In genomic region chr8:86902656-86903055, GRCm38 (mm10) we compare ENCODE assay signal across 14 mouse cellular contexts. TPM values are rescaled to one million over a fixed set of nuclear protein-coding genes. Genes with fewer than 3 reads are reported as not detected.
DNase-seq lines count a peak whose midpoint lies in the region; ATAC-seq and TF ChIP-seq lines count a peak whose summit lies in the region.
"Had no signal": no experiment of that assay in that cellular context is flagged by ENCODE, and none has a peak within 500 bp of the region (broad histone marks: within the 10 kb centered on the region; RNA-seq: fewer than 3 reads in every experiment).

No protein-coding gene starts in this region.

- no peak for ATAC-seq in midbrain, embryonic 11.5 days (ENCODE audit: low FRiP score)
- ATAC-seq in megakaryocyte progenitor cell, adult 5-6 weeks (replicated peaks; ENCODE audit: poor library complexity) = peak; percentile 45
- ATAC-seq: hindbrain, postnatal 0 days; intestine, embryonic 16.5 days had no signal

- H3K4me1 ChIP-seq in kidney, adult 2 months (ENCODE audit: control insufficient read depth, insufficient read depth, low read length) = peaks cover 6% of the 10 kb centered on the region; the same call in 1 of the 2 replicates
- H3K4me1 ChIP-seq in midbrain, embryonic 11.5 days (ENCODE audit: control insufficient read depth, insufficient read depth, low read length) = no peaks in the 10 kb centered on the region
- H3K4me1 ChIP-seq in midbrain, embryonic 10.5 days = peaks cover 10% of the 10 kb centered on the region
- H3K4me1 ChIP-seq: embryonic facial prominence, embryonic 12.5 days; forebrain, embryonic 12.5 days; neural tube, embryonic 15.5 days had no signal

- H3K27me3 ChIP-seq in kidney, adult 2 months (replicated peaks; ENCODE audit: control insufficient read depth, insufficient read depth, low read length) = no peaks in the 10 kb centered on the region
- no peaks in the 10 kb centered on the region for H3K27me3 ChIP-seq in midbrain, embryonic 11.5 days (ENCODE audit: control insufficient read depth, insufficient read depth, low read length)
- no peaks in the 10 kb centered on the region for H3K27me3 ChIP-seq in midbrain, embryonic 10.5 days (ENCODE audit: low read depth, poor library complexity, severe bottlenecking)
- H3K27me3 ChIP-seq: embryonic facial prominence, embryonic 12.5 days; liver, embryonic 13.5 days had no signal

- H3K4me3 ChIP-seq in kidney, adult 2 months (ENCODE audit: insufficient read depth, low read depth, low read length) = no peak overlapping the region
- no peak overlapping the region for H3K4me3 ChIP-seq in midbrain, embryonic 11.5 days (ENCODE audit: low read depth, low read length)
- H3K4me3 ChIP-seq in midbrain, embryonic 10.5 days = no peak overlapping the region
- H3K4me3 ChIP-seq: embryonic facial prominence, embryonic 12.5 days; forebrain, embryonic 12.5 days; limb, embryonic 13.5 days; liver, embryonic 13.5 days; neural tube, embryonic 15.5 days had no signal

- no peak overlapping the region for H3K9ac ChIP-seq in midbrain, embryonic 11.5 days (ENCODE audit: low read length)
- H3K9ac ChIP-seq: embryonic facial prominence, embryonic 12.5 days; forebrain, embryonic 12.5 days; limb, embryonic 13.5 days; liver, embryonic 13.5 days; neural tube, embryonic 15.5 days had no signal

- DNase-seq in kidney, adult 2 months = no peak
- DNase-seq in kidney, adult 18-20 months = no peak
- DNase-seq in midbrain, embryonic 11.5 days (ENCODE audit: low spot score, missing footprints) = peak; percentile 69
- no peak for DNase-seq in midbrain, embryonic 10.5 days (ENCODE audit: low spot score)
- DNase-seq in R1 (ENCODE audit: low read depth, low spot score) = peak; percentile 74
- no peak for DNase-seq in frontal cortex, postnatal 36 days (ENCODE audit: low spot score in 2 of 2)

- peak overlapping the region; percentile 43; the same call in 1 of the 2 replicates for H3K27ac ChIP-seq in kidney, adult 2 months (ENCODE audit: insufficient read depth, low read depth, low read length)
- no peak overlapping the region for H3K27ac ChIP-seq in midbrain, embryonic 11.5 days (ENCODE audit: low read depth, low read length)
- H3K27ac ChIP-seq in midbrain, embryonic 10.5 days (replicated peaks) = no peak overlapping the region
- H3K27ac ChIP-seq: embryonic facial prominence, embryonic 12.5 days; forebrain, embryonic 12.5 days; hindbrain, postnatal 0 days; limb, embryonic 13.5 days; liver, embryonic 13.5 days; neural tube, embryonic 15.5 days had no signal

- 73% methylated on average over 8 of the region's 8 CpGs for WGBS in kidney, adult 2 months
- WGBS in midbrain, embryonic 11.5 days = 72% methylated on average over 8 of the region's 8 CpGs
- 72% methylated on average over 8 of the region's 8 CpGs for WGBS in midbrain, embryonic 10.5 days

- H3K4me2 ChIP-seq in midbrain, embryonic 11.5 days = no peak overlapping the region
- H3K4me2 ChIP-seq: embryonic facial prominence, embryonic 12.5 days; forebrain, embryonic 12.5 days; limb, embryonic 13.5 days; liver, embryonic 13.5 days; neural tube, embryonic 15.5 days had no signal

- H3K9me3 ChIP-seq in midbrain, embryonic 11.5 days (ENCODE audit: control insufficient read depth, low read length) = no peaks in the 10 kb centered on the region
- H3K9me3 ChIP-seq in midbrain, embryonic 10.5 days (replicated peaks) = no peaks in the 10 kb centered on the region
- H3K9me3 ChIP-seq: embryonic facial prominence, embryonic 12.5 days; forebrain, embryonic 12.5 days; limb, embryonic 13.5 days; liver, embryonic 13.5 days; neural tube, embryonic 15.5 days had no signal

- TF ChIP-seq CTCF in kidney, adult 2 months (conservative IDR thresholded peaks at IDR 0.05; ENCODE audit: insufficient read depth, insufficient read length, low read depth, low read length) = no peak

- TF ChIP-seq POLR2A in kidney, adult 2 months (IDR thresholded peaks at IDR 0.05; ENCODE audit: low read depth, low read length) = no peak

- H3K36me3 ChIP-seq in kidney, adult 2 months (ENCODE audit: control insufficient read depth, insufficient read depth, low read length) = no peaks in the 10 kb centered on the region
- H3K36me3 ChIP-seq in midbrain, embryonic 11.5 days (ENCODE audit: control insufficient read depth, insufficient read depth, low read length) = no peaks in the 10 kb centered on the region
- H3K36me3 ChIP-seq in midbrain, embryonic 10.5 days = no peaks in the 10 kb centered on the region
- H3K36me3 ChIP-seq: embryonic facial prominence, embryonic 12.5 days; forebrain, embryonic 12.5 days; limb, embryonic 13.5 days; liver, embryonic 13.5 days; neural tube, embryonic 15.5 days had no signal

RNA-seq across cellular contexts. Expression of gene N4bp1, which starts 17.6 kb away (rescaled TPM):
- 11.3 and 13.2 TPM in 2 replicates for polyA plus RNA-seq in kidney, adult 2 months (2012; rRNA removed)
- 10.2 and 10.8 TPM in 2 replicates for polyA plus RNA-seq in midbrain, embryonic 11.5 days (2014; fragmentation: Nextera tagmentation; extraction: Ambion mirVana)
- polyA plus RNA-seq in midbrain, embryonic 10.5 days (2016; fragmentation: Nextera tagmentation; extraction: Ambion mirVana) = 9.2 and 9.7 TPM in 2 replicates
- 21.9 and 24.0 TPM in 2 replicates for total RNA-seq in megakaryocyte progenitor cell, adult 5-6 weeks (2015)
- total RNA-seq in megakaryocyte progenitor cell, adult 5-6 weeks (2017) = 15.8 and 19.6 TPM in 2 replicates

Comparison
In these comparisons a context has a peak if more than half of its experiments do, and no peak if none do; other contexts are left out.
1. DNase-seq: peak in midbrain, embryonic 11.5 days (single experiment) and R1 (single experiment); none in kidney, adult 2 months (single experiment), kidney, adult 18-20 months (single experiment), midbrain, embryonic 10.5 days (single experiment) and frontal cortex, postnatal 36 days (0 of 2).